Mouse (Mus musculus) forebrain, embryonic 12.5 days (tissue): ENCODE results near the gene Aak1. TPM values are rescaled to one million over a fixed set of nuclear protein-coding genes. Genes with fewer than 3 reads are reported as not detected.

ENCODE experiments used
- ATAC-seq: fragments of 200-750 bp; cut with Nextera tagmentation; 2 replicates; pipeline ENCODE4 v1.8.0; 2017; ENCODE audit warnings: moderate TSS enrichment; ENCODE audit not compliant: low FRiP score
- H3K27ac ChIP-seq: fragments of 300-500 bp; sonication (generic); 2 replicates; pipeline ENCODE4 v1.5.1; 2016; ENCODE audit warnings: mild to moderate bottlenecking
- H3K27me3 ChIP-seq: fragments of 300-500 bp; sonication (generic); 2 replicates; pipeline ENCODE4 v1.6.1; 2016; ENCODE audit warnings: mild to moderate bottlenecking
- H3K36me3 ChIP-seq: fragments of 300-500 bp; sonication (generic); replicated peaks from 2 replicates; pipeline ENCODE4 v1.6.1; 2016; ENCODE audit warnings: mild to moderate bottlenecking
- H3K4me1 ChIP-seq: fragments of 300-500 bp; sonication (generic); 2 replicates; pipeline ENCODE4 v1.6.1; 2016
- H3K4me2 ChIP-seq: fragments of 300-500 bp; sonication (generic); 2 replicates; pipeline ENCODE4 v1.6.1; 2016; ENCODE audit warnings: mild to moderate bottlenecking, moderate library complexity
- H3K4me3 ChIP-seq: fragments of 300-500 bp; sonication (generic); replicated peaks from 2 replicates; pipeline ENCODE4 v1.5.1; 2016; ENCODE audit warnings: mild to moderate bottlenecking
- H3K9ac ChIP-seq: fragments of 300-500 bp; sonication (generic); 2 replicates; pipeline ENCODE4 v1.6.1; 2016; ENCODE audit warnings: mild to moderate bottlenecking
- H3K9me3 ChIP-seq: fragments of 300-500 bp; sonication (generic); 2 replicates; pipeline ENCODE4 v1.6.1; 2016
- WGBS: fragments of 180-500 bp; shearing (Covaris S2); methylation state at CpG from one replicate; pipeline ENCODE4 v1.1.7; 2016; 5-methylcytosine and 5-hydroxymethylcytosine counted together
- polyA plus RNA-seq: library from polyadenylated mRNA; unstranded; fragments of >200 nt; fragmentation: Nextera tagmentation; extraction: Ambion mirVana; gene quantifications from 2 replicates; pipeline ENCODE4 v1.2.1, GENCODE M21; 2016

The Aak1 gene
- polyA plus RNA-seq, 1 experiment from 2014 or later, result 29.7 TPM

DNA sequence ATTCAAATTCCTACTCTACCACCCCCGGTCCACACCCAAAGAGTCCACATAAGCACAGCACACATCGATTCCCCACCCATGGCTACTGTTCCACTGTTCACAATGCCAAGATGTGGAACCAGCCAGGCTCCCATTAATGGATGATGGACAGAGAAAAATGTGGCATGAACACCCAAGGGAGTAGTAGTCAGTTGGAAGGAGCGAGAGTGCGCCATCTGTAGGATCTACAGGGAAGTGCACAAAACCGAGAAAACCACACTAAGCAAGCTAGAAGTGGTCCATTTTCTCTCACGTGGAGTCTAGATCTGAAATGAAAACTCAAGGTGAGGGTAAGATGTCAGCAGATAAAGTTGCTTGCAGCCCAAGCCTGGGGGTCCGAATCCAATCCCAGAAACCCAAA lies 28.6 kb upstream of the Aak1 start:
- 68% methylated on average over 7 of the region's 7 CpGs for WGBS
- Histone ChIP-seq H3K4me3 (no peak overlapping the region), H3K4me2 (no peak overlapping the region), H3K27me3 (peaks cover 16% of the 10 kb centered on the region; the same call in 1 of the 2 replicates), H3K27ac (no peak overlapping the region), H3K9me3 (no peaks in the 10 kb centered on the region), H3K36me3 (no peaks in the 10 kb centered on the region), H3K4me1 (peaks cover 8% of the 10 kb centered on the region), H3K9ac (no peak overlapping the region)
- no peak for ATAC-seq

DNA sequence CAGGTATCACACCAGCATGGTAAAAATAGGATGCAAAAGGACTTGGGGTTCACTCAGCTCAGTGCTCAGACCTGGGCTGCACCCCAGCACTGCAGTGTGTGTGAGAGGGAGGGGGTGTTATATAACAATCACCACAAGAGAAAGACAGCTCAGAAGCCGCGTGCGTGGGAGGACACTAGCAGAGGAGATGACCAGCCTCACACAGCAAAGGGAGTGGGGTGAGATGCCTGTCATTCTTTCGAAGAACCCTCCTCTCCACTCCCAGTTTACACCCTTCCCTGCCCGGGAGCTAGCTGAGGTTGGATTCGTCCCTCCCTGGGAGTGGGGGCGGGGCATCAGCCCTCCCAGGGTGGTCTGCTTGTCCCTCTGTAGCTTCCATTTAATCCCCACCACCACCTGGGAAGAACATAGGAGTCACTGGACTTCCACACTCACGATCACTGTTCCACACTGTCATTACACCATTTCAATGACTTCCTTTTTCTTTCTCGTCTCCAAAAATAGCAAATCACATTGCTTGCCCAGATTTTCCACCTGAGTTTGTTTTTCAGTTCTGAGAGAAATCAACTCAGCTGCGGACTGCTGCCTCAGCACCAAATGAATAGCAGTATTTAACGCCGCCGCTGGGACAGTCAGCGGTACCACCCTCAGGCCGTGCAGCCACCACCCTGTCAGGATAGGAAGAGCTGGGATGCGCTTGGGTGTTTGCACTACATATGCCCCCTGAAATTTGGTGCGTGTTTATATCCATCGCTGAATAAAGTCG lies 26.8 kb upstream of the Aak1 start:
- peaks cover 7% of the 10 kb centered on the region for H3K4me1 ChIP-seq
- H3K9ac ChIP-seq, result no peak overlapping the region; the same call in 1 of the 2 replicates
- H3K4me2 ChIP-seq, result peak overlapping the region; percentile 38
- WGBS, result 3% methylated on average over 19 of the region's 19 CpGs
- H3K27ac ChIP-seq, result no peak overlapping the region
- H3K4me3 ChIP-seq, result peak overlapping the region; percentile 5; the same call in 1 of the 2 replicates
- peaks cover 16% of the 10 kb centered on the region; the same call in 1 of the 2 replicates for H3K27me3 ChIP-seq
- ATAC-seq, result no peak
- no peaks in the 10 kb centered on the region for H3K36me3 ChIP-seq
- H3K9me3 ChIP-seq, result no peaks in the 10 kb centered on the region

DNA sequence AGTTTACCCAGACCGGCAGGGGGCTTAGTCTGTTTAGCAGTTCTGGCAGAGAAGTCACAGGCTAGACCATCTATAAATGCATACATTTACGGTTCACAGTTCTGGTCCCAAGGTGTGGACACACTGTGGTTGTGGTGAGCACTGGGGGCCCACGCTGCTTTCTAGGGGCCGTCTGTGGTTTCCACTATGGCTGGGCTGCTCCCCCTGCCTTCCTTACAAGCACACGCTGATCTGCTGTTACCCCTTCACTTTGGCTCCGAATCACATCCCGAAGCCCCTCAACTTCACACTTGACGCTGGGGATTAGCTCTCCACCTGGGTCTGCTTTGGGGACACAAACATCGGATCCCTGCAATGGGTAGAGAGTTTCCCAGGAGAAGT lies 26.3 kb upstream of the Aak1 start:
- H3K36me3 ChIP-seq, result no peaks in the 10 kb centered on the region
- H3K4me2 ChIP-seq, result no peak overlapping the region
- no peak overlapping the region for H3K4me3 ChIP-seq
- H3K27ac ChIP-seq, result no peak overlapping the region
- H3K9ac ChIP-seq, result no peak overlapping the region
- WGBS, result 30% methylated on average over 9 of the region's 9 CpGs
- H3K27me3 ChIP-seq, result peaks cover 16% of the 10 kb centered on the region; the same call in 1 of the 2 replicates
- H3K9me3 ChIP-seq, result no peaks in the 10 kb centered on the region
- peaks cover 7% of the 10 kb centered on the region for H3K4me1 ChIP-seq
- ATAC-seq, result no peak

DNA sequence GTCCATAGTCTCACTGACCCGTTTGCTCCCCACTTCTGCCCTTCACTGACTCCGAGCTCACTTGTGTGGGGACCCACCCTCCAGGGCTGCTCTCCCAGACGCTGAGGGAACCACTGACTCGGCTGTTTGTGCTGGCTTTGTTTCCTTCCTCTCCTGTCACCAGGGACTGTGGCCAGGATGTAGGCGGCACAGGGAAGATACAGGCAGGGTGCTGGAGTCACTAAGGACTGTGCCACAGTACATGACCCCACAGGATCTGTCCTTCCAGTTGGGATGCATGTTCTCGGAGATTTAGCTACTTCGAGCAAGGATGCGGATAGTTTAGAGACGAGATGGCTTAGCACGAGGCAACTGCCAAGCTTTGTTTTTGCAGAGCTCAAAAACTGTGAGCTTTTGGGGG lies 25.5 kb upstream of the Aak1 start:
- H3K4me2 ChIP-seq, result no peak overlapping the region
- H3K27ac ChIP-seq, result no peak overlapping the region
- no peaks in the 10 kb centered on the region for H3K36me3 ChIP-seq
- WGBS, result 43% methylated on average over 10 of the region's 10 CpGs
- no peak for ATAC-seq
- H3K27me3 ChIP-seq, result peaks cover 16% of the 10 kb centered on the region; the same call in 1 of the 2 replicates
- H3K9me3 ChIP-seq, result no peaks in the 10 kb centered on the region
- no peak overlapping the region for H3K4me3 ChIP-seq
- no peak overlapping the region for H3K9ac ChIP-seq
- H3K4me1 ChIP-seq, result peaks cover 7% of the 10 kb centered on the region

DNA sequence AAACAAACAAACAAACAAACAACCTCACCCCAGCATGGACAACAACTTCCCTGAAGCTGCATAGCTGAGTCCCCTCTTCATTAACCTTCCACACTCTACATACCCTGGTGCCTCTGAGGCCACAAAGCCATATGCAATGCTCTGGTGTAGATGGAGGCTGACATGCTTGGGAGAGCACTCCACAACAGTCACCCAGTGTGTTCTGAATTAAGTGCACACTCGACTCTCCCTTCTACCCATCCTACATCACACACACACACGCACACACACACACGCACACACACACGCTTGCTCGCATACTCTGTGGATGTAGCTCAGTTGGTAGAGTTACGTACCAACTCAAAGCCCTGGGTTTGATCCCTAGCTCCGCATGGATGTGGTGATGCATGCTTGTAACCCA lies 24.9 kb upstream of the Aak1 start:
- Histone ChIP-seq H3K27me3 (peaks cover 16% of the 10 kb centered on the region; the same call in 1 of the 2 replicates), H3K4me2 (no peak overlapping the region), H3K27ac (no peak overlapping the region), H3K9me3 (no peaks in the 10 kb centered on the region), H3K36me3 (no peaks in the 10 kb centered on the region), H3K4me3 (no peak overlapping the region), H3K9ac (no peak overlapping the region), H3K4me1 (peaks cover 7% of the 10 kb centered on the region)
- 94% methylated on average over 7 of the region's 7 CpGs for WGBS
- ATAC-seq, result no peak

DNA sequence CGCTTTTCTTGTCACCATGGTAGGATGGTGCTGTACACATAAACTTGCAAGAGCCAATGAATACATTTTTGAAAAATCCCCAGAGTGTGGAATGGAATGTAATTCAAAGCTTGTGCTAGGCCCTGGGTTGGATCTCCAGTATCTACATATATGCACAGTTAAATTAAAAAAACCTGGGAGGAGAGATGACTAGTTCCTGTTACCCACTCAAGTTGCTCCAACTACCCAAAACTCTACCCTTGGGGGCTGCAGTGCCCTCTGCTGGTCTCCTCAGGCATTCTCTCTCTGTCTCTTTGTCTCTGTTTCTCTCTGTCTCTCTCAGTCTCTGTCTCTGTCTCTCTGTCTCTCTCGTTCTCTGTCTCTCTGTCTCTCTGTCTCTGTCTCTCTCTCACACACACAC lies 21.9 kb upstream of the Aak1 start:
- peaks cover 2% of the 10 kb centered on the region for H3K4me1 ChIP-seq
- peaks cover 14% of the 10 kb centered on the region; the same call in 1 of the 2 replicates for H3K27me3 ChIP-seq
- H3K9me3 ChIP-seq, result no peaks in the 10 kb centered on the region
- no peak overlapping the region for H3K4me3 ChIP-seq
- no peaks in the 10 kb centered on the region for H3K36me3 ChIP-seq
- H3K9ac ChIP-seq, result no peak overlapping the region
- WGBS, result 88% methylated on average over 2 of the region's 2 CpGs
- ATAC-seq, result no peak
- H3K27ac ChIP-seq, result no peak overlapping the region
- H3K4me2 ChIP-seq, result no peak overlapping the region

DNA sequence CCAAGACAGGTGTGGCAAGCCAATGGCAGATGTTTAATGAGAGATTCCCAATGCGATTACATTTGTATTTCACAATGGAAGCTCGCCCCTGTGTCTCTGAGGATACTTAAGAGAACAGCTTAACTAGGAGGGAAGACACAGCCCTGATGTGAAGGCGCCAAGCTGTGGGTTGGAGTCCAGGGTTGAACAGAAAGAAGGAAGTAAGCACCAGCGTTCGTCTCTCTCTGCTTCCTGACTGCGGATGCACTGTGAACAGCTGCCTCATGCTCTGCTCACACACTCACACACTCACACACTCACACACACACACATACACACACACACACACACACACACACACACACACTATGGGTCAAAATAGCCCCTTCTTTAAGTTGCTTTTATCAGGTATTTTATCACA lies 19.5 kb upstream of the Aak1 start:
- Histone ChIP-seq H3K27me3 (no peaks in the 10 kb centered on the region), H3K27ac (no peak overlapping the region), H3K4me2 (no peak overlapping the region), H3K9ac (no peak overlapping the region), H3K4me1 (no peaks in the 10 kb centered on the region), H3K9me3 (no peaks in the 10 kb centered on the region), H3K36me3 (no peaks in the 10 kb centered on the region), H3K4me3 (no peak overlapping the region)
- ATAC-seq, result no peak
- 90% methylated on average over 6 of the region's 6 CpGs for WGBS

DNA sequence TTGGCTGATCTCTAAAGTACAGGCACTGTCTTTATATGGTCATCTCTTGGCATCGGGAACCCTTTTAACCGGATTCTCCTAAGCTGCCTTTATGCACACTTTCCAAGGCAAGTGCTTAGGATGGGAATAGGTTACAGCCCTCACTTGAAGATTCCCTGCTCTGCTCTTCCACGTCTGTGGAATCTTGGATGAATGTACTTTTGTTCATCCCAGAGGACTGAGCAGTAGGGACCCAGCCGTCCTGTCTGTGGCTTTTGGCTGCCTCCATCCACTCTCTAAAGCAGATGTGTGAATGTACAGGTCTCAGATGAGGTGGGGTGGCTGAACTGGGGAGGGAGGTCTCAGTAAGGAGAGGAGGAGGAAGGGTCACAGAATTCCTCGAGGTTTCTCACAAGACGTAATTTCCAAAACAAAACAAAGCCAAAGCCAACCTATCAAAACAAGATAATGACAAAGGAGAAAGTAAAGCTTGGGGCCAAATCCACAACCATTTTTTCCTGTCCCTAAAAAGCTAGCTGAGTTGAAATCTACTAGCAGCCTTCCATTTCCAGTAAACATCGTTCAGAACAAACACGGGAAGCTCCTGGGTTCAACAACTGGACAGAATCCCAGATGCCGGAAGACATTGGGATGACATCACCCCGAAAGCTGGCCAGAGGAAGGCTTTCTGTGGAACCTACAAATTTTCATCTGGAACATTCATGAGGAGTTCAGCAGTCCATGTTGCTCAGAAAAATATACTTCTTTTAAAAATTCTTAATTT lies 18.4 kb upstream of the Aak1 start:
- Histone ChIP-seq H3K27ac (no peak overlapping the region), H3K36me3 (no peaks in the 10 kb centered on the region), H3K27me3 (no peaks in the 10 kb centered on the region), H3K9ac (no peak overlapping the region), H3K4me3 (no peak overlapping the region), H3K4me1 (no peaks in the 10 kb centered on the region), H3K9me3 (no peaks in the 10 kb centered on the region), H3K4me2 (no peak overlapping the region)
- no peak for ATAC-seq
- WGBS, result 79% methylated on average over 10 of the region's 10 CpGs

DNA sequence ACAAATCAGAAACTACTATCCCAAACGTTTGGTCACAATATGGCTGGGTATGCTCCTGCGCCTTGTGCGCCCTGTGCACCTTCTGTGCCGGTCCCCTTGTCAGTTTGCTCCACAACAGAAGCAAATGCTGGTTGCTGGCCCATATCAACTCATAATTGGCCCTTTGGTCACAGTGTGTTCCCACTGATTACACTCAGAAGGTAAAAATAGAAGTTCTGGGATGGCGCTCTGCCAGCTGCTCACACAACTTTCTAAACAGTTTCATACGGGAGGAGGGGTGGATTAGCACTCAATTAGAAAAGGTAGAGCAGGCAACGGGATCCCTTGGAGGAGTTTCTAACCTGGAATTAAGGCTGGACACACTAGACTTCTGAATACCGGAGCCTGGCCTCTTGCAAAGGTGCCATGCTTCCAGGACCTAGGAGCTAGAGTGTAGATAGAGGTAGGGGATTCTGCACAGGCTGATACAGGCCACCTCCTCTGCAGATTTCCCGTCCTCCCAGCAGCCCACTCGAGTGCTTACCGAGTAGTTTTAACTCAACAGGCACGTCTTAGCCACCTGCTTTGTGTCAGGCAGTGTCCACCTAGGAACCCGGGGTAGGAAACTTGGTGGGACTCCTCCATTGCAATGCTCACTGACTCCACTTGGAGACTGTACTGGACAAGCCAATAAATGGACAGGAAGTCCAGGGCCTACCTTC lies 16.4 kb upstream of the Aak1 start:
- Histone ChIP-seq H3K27ac (no peak overlapping the region), H3K4me2 (no peak overlapping the region), H3K36me3 (no peaks in the 10 kb centered on the region), H3K9me3 (no peaks in the 10 kb centered on the region), H3K9ac (no peak overlapping the region), H3K4me3 (no peak overlapping the region), H3K27me3 (no peaks in the 10 kb centered on the region), H3K4me1 (no peaks in the 10 kb centered on the region)
- no peak for ATAC-seq
- WGBS, result 85% methylated on average over 13 of the region's 13 CpGs

DNA sequence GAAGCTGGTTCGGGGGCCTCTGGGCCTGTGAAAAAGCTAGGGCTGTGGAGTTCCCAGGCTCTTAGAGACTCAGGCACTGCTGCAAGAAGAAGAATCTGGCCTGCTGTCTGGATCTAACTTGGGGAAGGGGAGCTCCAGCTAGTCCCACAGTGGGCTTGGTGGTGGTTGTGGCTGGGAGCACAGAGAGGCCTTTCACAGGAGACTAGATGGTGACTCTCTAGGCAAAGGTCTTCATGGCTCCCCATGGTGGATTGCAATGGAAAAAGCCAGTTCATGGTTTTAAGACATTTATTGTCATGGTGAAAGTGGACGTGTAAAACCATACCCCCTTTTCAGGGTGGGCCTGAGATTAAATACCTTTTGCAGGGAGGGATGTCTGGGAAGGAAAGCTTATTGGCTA lies 10.2 kb upstream of the Aak1 start:
- H3K4me3 ChIP-seq, result no peak overlapping the region
- no peaks in the 10 kb centered on the region for H3K4me1 ChIP-seq
- no peaks in the 10 kb centered on the region for H3K9me3 ChIP-seq
- no peak for ATAC-seq
- no peak overlapping the region for H3K4me2 ChIP-seq
- 81% methylated on average over 2 of the region's 2 CpGs for WGBS
- H3K27ac ChIP-seq, result no peak overlapping the region
- H3K36me3 ChIP-seq, result no peaks in the 10 kb centered on the region
- no peak overlapping the region for H3K9ac ChIP-seq
- no peaks in the 10 kb centered on the region for H3K27me3 ChIP-seq

DNA sequence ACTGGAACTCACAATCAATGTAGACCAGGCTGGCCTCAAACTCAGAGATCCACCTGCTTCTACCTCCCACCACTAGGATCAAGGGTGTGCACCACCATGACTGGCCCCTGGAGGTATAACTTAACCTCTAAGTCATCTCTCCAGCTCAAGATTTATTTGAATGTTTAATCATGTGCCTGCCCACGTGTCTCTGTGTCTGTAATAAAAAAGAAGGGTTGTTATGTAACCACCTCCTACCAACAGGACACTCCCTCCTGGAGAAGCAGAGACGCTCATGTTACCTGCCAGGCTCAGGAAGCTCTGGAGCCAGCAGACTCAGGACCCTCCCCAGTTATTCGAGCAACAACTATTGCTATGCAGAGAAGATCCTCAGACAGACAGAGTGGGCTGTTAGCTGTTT lies 7.4 kb upstream of the Aak1 start:
- Histone ChIP-seq H3K4me2 (no peak overlapping the region), H3K27ac (no peak overlapping the region), H3K4me1 (no peaks in the 10 kb centered on the region), H3K4me3 (no peak overlapping the region), H3K9ac (no peak overlapping the region), H3K9me3 (no peaks in the 10 kb centered on the region), H3K36me3 (no peaks in the 10 kb centered on the region), H3K27me3 (no peaks in the 10 kb centered on the region)
- WGBS, result 69% methylated on average over 3 of the region's 3 CpGs
- no peak for ATAC-seq

DNA sequence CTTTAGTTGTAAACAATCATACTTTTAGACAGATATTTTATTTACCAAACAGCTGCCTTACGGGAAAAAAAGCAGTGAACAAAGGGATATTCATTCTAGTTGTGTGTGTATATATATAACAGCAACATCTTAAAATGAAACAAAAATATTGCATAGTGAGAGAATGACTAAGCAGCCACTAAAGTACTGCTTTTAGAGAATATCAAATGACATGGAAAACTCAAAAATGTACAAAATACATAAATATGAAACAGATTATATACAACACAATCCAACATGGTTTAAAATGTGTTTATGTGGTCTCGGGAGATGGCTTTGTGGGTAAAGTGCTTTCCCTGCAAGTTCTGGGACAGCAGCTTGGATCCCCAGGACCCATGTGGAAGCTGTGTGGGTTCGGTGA lies 5.7 kb upstream of the Aak1 start:
- H3K27me3 ChIP-seq, result no peaks in the 10 kb centered on the region
- H3K4me2 ChIP-seq, result no peak overlapping the region
- H3K36me3 ChIP-seq, result no peaks in the 10 kb centered on the region
- ATAC-seq, result no peak
- no peak overlapping the region for H3K27ac ChIP-seq
- H3K9me3 ChIP-seq, result no peaks in the 10 kb centered on the region
- no peak overlapping the region for H3K4me3 ChIP-seq
- WGBS, result 81% methylated on average over 3 of the region's 3 CpGs
- no peak overlapping the region for H3K9ac ChIP-seq
- peaks cover 13% of the 10 kb centered on the region for H3K4me1 ChIP-seq
